Mouse (Mus musculus) cerebellum, postnatal 14 days (tissue): ENCODE measurements at regions not wholly inside any gene's neighbourhood (a gene's known extent, or its start where the extent isn't known, plus 50 kb on each side); places are given as distances from the start of the nearest gene placed in this dataset.

ENCODE experiments used
- DNase-seq, 2 experiments: peaks; one replicate each; pipeline ENCODE4 v3.0.0; 2021; ENCODE audit warnings: mixed read lengths in 2 of 2

DNA sequence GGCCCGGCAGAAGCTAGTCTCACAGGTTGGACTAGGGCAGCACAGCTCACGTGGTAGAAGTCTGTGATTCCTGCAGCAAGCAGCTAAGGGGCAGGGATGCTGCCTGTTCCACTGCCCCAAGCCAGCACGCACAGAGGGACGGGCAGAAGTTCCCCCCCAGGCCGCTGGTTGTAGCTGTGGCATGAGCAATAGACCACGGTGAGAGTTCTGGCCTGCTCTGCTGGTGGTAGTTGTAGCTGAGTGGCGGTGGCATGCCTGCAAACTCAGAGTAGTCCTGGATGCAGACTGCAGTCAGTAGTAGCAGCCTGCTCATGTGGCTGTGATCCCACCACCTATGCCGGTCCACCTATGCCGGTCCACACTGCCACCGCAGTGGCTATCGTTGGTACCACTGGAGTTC, 71.5 kb upstream of the Rpl39l start:
- DNase-seq = no peak

DNA sequence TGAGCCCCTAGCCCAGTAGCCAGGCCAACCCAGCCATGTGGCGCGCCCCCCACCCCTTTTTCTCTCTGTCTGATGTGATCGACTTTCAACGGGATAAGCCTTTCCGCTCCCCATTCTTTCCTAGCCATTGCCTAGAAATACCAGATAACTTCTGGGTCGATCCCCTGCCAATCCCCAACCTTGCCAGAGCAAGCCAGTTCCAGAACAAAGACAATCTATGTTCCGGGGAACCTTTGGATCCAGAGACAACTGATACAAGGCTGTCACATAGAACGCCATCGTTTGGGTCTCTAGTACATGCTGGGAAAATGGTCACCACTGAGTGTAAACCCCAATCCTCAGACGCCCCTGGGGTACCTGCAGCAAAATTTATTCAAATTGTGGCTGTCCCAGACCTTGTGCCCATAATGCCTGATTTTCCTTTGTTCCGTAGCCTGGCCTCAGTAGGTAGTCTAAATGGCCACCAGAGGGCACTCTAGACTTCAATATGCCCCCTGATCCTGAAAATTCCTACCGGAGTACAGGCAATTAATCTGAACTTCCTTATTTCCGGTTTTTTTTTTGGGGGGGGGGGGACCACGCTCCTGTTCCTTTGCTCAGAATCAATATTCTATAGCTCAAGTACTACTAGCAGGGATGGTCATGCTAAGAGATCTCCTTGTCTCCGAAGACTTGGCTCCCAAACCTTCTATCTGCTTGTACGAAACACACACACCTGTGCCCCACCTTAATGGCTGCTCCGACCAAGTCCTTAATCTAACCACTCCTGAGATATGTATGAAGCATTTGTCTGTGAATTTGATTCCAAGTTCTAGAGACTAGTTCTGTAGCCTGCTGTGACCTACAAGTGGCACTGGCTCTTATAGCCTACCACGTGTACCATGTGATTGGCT, 81.3 kb upstream of the Rpl39l start:
- peak; percentile 61 to 62 for DNase-seq

- DNase-seq = no peak
These were observed 83.7 kb upstream of the Rpl39l start for GRCm38 (mm10) chr16:10086341-10086740.

GRCm38 (mm10) chr16:10085429-10085828, 84.6 kb upstream of the Rpl39l start:
- no peak for DNase-seq

- DNase-seq = no peak
These were observed 86.4 kb upstream of the Grin2a start for GRCm38 (mm10) chr16:10081751-10082150.

DNA sequence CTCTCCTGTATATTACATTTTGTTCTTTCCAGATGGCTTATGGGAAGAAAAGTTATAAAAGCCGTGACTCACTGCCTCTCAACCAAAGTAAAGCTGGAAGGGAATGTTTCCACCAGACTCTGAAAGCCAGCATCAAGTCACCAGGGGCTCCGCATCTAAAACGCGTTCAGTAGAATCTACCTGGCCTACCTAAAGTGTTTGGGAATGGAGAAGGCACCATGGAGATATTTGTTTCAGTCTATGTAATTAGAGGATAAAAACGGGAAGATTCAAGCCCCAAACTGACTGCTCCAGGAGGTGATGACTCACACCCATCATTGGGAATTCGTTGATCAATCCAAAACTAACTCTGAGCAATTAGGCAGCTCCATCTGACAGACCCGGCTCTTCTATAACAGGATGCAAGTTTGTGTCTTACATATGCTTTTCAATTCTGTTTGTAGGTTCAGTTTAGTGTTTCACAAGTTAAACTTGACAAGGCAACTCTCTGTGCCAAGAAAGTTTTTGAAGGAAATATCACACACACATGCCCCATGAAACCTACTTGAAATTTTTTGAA, 84.8 kb upstream of the Grin2a start:
- no peak for DNase-seq

GRCm38 (mm10) chr16:10073158-10073557, 77.8 kb upstream of the Grin2a start:
- DNase-seq = peak; percentile 85

DNA sequence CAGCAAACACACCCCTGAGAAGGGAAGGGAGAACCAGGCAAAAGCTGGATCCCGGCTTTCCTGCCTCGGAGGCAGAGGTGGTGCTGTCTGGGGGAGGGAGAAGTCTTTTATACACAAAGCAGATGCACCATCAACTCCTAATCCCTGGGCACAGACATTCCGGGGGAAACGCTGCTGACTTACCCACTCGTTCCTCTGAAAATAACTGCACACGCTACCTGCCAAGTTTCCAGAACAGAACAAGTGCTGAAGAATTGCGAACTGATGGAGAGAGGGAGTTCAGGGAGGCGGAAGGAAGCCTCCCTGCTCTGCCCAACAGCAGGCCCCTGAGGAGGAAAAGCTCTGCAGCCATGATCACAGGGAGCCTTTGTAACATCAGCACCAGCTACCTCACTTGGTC, 68.1 kb upstream of the Grin2a start:
- DNase-seq = no peak

DNA sequence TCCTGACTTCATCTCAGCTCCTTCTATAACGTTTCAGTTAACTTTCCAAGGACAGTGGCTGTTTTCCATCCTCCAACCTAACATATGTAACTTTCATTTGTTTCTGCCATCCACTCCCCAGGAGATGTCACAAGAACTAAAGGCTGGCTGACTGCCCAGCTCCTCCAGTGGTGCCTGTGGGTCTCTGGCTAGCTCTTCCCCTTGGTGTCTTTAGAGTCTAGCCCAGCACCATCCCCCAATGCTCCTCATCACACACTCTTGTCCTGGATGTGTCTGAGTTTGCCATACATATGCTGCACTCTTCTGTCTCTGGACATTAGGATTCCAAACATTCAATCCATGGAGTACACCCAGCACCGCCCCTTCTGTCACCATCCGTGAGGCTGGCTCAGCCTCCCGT, 62.7 kb upstream of the Grin2a start:
- DNase-seq = peak; percentile 28 to 41
